Mouse (Mus musculus) mouse trophoblast stem cell (cell line): Measurements from ENCODE around the gene Retreg3.

Experiments used
- in situ Hi-C, 2 experiments: fragments of 300-500 bp; cut with MseI, MboI; formaldehyde crosslinking; loops; 2 replicates in 1 of 2; 3 replicates in 1 of 2; pipeline ENCODE4 v1.15.1; 2025

Retreg3 gene

DNA sequence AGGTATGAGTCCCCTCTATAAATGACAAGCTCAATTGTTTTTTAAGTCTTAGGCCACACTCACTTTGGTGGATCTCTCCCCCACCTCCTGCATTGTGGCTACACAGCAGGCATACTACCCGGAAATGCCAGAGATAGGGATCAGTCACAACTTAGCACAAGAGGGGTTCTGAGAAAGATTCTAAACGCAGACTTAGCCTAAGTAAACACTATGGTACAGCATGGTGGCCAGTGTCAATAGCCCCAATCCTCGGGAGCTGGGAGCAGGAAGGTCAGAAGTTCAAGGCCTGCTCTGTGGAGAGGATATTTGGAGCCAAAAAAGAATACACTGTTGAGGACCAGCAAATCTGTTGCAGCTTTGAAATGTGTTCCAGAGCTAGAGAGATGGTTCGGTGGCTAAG lies 1.6 kb downstream of the Retreg3 start:
- in situ Hi-C loops: no loop called here

DNA sequence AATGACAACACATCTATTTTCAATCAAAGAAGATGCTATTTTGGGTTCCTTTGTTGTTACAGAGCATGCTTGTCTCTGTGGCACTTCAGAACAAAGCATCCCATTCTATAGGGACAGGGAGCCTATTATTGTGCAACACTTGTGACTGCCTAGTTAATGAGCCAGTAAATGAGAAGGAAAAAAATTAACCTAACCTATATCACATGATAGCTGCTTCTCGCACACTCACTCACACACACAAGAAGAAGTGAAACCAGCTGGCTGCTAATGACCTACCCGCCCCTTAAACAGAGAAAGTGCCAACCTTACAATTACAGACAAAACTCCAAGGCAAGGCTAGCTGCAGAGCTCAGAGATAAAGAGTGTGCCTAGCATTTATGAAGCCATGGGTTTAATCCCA lies 4.1 kb downstream of the Retreg3 start:
- in situ Hi-C loops: no loop called here

DNA sequence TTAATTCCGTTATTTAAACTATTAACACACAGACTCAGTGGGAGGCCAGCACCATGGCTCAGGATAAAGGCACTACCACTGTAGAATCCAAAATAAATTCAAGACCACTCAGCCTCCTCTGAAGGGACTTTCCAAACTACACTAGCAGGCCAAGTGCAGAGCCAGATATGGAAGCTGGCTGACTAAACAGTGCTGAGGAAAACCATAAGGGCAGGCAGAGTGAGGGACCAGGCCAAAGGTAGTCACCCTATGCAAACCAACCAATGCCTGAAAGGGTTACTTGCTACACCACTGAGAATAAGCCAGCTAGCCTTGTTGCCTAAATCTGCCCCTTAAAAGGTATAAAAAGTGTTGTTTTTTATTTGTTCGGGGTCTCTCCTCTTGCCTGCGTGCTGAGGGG lies 7.5 kb downstream of the Retreg3 start:
- in situ Hi-C loops: no loop called here

DNA sequence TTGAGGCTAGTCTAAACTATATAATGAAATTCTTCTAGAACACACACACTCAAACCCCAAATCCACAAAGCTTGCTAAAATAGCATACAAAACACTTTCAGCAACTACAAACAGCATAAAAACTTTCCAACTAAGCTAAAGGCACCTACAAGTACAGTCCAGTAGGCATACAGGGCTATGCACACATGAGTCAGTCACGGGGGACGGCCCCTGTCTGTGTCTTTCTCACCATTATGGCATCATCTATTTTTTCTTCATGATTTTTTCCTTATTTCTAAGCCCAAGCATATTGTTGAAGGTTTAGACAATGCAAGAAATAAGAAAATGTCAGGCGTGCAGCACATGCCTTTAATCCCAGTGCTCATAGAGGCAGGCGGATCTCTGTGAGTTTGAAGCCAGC lies 8.5 kb downstream of the Retreg3 start:
- in situ Hi-C loops: no loop called here

DNA sequence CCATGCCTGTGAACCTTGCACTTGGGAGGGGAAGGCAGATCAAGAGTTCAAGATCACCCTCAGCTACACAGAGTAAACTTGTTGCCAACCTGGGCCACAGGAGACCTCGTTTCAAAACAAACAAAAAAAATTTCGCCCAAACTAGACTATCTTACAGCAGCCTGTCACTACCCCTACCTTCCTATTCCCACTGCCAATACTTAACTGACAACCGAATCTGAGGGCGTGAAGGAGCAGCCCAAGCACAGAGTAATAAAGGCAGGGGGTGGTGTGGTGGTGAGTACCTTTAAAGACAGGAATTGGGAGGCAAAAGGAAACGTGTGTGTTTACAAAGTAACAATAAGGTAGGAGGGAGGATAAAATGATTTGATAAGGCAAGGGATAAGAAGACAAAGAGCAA lies 9.0 kb downstream of the Retreg3 start:
- in situ Hi-C loops: no loop called here

DNA sequence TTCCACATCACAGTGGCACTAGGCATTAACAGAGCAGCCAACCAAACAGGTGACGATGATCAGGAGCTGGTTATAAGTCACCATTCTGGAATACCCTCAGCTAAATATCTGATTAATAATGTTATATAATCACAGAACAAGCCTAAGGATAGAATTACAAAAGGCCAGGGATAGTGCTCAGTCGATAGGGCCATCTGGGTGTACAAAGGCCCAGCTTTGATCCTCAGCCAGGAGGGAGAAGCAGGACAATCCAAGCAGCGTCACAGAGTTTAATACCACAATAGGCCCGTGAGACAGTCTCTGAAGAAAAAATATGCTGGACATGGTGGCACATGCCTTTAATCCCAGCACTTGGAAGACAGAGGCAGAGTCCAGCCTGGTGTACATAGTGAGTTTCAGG lies 10.3 kb downstream of the Retreg3 start:
- in situ Hi-C loops: no loop called here

DNA sequence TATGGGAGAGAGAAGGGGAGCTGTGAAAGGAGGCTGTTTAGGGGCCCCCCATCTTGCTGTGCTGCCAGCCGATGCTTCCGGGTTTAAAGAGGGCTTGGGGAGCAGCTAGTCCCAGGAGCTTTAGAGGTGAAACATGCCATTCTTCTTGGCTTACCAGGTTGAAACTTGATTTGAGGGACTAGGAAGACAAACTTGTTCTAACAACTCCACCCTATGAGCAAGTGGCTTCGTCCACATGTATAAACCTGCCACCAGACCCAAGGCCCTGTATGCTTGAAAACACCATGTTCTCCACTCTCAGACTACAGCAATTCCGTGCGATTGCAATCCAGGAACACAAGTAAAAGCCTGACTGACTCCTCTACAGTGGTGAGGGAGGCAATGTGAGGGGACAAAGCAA lies 16.7 kb downstream of the Retreg3 start:
- in situ Hi-C loops: no loop called here

DNA sequence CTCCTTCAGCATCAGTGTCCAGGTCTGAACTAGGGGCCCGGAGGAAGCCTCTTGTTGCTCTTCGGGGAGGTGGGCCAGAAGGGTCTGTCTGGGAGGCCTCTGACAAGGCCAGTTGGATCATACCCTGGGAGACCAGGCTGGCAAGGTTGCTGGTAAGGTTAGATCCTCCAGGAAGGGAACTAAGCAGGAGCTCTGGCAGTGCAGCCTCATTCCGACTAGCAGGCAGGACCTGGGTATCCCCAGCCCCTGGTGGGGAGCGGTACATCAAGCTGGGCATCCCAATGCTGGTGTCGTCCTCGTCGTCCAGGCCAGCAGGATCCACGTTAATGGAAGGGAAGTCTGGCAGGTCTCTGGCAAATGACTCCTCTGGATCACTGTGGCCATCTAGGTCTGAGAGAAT lies 21.5 kb downstream of the Retreg3 start:
- in situ Hi-C loops: no loop called here

DNA sequence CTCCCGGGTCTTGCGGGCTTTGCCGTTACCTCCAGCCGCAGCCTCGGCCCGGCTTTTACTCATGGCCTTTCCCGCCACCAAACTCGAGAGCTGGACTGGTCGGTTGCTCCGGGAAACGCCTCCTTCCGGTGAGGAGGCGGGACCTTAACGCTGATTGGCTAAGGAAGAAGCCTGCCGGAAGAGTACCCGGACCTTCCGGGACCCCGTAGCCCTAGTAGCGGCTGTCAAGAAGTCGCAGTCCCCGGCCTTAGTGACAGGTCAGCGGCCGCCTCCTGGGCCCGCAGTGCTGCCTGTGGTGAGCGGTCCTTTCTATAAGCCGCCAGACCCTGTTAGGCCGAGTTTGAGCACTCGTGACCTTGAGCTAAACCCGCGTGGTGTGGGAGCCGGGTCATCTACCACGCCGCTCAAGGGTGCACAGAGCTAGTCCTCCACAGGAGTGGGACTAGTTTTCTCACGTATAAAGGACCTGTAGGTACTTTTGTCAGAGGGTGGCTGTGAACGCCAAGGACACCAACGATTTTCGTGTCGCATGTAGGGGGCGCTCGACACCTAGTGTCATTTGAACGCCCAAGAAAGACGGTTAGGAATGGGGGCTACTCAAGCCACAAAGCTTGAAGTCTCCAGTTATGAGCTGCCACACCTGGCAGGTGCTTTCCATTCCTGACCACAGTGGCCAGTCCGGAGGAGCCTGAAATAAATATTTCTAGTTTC lies 24.2 kb downstream of the Retreg3 start, which contains the start of gene Psmc3ip:
Gene Psmc3ip (minus strand): TSS at position 123 of the 711 bp plus-strand sequence.
- in situ Hi-C loops: no loop called here

DNA sequence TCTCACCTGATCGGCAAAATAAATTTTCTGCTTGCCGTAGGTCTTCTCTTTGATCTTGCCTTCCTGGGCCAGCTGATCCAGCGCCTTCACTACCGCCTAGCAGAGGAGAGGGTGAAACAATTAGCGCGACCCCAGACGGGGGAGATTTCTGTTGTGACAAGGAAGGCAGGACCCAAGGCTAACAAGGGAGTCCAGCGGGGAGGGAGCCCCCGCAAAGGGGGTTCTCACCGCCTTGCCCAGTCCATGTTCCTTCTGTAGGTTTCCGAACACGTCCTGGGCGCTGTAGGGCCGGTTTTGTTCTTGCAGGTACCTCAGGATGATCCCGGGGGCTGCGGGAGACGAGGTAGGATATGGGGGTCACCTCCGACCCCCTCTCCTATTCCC lies 24.8 kb downstream of the Retreg3 start:
- in situ Hi-C loops: no loop called here

DNA sequence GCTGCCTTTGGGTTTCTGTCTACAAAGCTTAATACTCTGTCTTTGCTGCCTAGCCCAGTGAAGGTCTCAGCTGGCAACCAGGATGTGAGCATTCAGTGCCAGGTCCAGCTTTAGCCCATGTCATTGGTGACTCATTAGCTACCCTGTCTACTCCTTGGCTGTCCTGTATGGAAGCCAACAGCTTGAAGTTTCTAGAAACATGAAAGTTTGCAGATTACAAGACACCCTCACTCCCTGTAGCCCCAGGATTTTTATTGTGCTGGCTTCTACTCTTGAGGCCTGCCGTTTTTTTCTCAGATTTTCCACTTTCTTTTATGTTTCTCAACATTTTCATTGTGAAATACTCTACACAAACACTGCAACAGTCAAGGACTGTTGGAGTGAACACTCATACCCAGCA lies 29.8 kb downstream of the Retreg3 start:
- in situ Hi-C loops: no loop called here

DNA sequence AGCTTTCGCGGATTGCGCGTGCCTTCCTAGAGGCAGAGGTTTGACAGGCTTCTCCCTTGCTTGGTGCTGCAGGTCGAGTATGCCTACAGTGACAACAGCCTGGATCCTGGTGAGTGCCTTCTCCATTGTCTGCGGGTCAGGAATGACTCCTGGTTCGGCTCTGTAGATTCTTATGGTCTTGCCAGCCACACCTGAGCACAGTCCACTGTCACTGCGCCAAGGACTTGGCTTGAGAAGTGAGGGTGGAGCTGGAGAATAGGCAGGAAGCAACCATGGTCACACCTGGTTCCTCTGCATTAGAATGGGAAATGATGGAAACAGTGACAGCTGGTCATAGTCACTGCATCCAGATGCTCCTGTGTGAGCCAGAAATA lies 32.0 kb downstream of the Retreg3 start:
- in situ Hi-C loops: no loop called here

DNA sequence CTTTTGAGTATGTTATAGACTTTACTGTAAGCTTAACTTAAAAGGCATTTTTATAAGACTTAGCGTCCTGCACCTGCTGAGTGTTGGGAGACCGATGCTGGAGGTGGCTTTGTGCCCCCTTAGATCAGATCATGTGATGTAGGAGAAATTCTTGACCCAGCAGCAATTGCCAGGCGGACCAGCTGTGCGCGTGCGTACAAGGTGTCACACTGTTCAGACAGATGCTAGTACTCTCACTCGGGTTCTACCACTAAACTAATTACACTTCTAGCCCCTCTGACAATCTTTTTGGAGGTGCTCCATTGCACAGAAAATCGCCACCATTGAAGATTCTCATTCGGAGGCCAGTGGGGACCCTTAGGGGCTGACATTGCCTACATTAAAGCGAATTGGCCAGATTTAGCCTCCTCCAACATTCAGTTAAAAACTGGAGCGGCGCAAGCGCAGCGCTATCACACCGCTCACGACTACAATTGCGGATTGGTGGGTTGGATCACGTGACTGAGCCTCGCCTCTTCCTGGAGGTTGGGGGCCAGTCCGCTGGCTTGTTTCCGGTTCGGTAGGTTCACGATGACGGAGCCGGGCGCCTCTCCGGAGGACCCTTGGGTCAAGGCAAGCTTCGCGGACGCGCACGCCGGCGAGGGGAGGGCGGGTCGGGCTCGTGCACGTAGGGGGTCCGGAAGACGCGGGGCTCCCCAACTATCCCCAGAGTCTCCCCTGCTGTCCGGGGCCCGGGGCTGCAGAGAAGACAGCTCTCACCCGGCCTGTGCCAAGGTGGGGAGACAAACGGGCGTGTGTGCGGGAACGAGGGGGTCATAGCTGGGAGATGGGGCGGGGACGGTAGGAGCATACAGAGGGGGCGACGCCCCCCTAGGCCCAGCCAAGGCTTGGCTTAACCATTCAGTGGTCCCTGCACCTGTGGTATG lies 32.7 kb downstream of the Retreg3 start, which contains the start of gene Mlx:
Gene Mlx (plus strand): TSS at position 522 of the 926 bp plus-strand sequence.
- in situ Hi-C loops: no loop called here

DNA sequence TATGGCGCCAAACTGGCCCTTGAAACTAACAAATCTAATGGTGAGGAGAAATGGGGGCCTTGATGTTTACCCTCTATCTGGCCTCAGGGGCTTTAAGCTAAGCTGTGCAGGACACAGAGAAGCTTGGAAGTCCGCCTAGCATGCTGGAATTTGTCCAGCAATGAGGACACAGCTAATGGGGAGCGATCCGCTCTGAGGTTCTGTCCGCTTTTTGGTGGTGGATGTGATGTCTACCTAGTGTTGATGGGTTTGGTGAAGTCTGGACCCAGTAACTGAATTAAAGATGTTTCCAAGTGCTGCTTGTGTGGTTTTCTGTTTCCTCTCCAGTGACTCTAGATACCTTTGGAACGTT lies 33.4 kb downstream of the Retreg3 start:
- in situ Hi-C loops: no loop called here

DNA sequence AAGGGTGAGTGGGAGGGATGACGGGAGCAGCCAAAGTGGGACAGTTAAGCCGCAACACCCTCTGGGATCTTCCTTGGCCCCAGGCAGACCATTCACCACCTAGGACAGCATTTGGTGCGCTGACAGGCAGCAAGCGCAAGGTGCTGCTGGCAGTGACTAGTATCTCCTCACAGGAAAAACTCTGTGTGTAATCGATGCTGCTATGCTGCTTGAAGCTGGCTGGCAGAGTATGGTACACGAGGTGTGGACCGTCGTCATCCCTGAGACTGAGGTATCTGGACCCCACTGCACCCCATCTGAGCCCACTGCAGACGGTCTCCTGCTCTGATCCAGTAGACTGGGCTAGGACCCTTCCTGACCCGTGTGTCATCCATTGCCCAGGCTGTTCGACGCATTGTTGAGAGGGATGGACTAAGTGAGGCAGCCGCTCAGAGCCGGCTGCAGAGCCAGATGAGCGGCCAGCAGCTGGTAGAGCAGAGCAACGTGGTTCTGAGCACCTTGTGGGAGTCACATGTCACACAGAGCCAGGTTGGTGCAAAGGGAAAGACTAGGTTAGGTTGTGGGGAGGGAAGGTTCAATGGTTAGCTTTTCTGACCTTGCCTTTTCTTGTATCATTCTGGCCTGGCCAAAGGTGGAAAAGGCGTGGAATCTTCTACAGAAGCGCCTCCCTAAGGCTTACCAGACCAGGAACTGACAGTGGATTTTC lies 33.9 kb downstream of the Retreg3 start:
- in situ Hi-C loops: no loop called here

DNA sequence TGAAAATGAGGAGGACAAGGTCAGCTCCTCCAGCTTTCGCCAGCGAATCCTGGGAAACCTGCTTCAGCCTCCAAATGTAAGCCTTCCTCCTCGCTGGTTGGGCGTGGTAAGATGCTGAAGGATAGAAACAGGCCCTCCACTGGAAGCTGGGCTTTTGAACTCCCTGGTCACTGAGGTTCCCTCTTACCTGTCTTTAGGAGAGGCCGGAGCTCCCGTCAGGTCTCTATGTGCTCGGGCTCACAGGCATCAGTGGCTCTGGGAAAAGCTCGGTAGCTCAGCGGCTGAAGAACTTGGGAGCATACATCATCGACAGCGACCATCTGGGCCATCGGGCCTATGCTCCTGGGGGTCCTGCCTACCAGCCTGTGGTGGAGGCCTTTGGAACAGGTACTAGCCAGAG lies 34.9 kb downstream of the Retreg3 start:
- in situ Hi-C loops: no loop called here

DNA sequence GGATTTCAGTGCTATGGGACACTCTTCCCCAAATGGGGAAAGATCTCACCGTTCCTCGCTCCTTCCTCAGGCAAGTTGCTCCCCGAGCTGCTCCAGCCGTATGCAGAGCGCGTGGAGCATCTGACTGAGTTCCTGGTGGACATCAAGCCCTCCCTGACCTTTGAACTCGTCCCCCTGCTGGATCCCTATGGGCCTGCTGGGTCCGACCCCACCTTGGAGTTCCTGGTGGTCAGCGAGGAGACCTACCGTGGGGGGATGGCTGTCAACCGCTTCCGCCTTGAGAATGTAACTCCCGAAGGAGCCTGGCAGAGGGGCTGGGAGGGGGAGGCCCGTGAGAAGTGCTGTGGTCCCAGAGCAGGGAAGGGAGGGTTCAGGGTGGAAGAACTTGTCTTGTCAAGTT lies 35.4 kb downstream of the Retreg3 start:
- in situ Hi-C loops: no loop called here

DNA sequence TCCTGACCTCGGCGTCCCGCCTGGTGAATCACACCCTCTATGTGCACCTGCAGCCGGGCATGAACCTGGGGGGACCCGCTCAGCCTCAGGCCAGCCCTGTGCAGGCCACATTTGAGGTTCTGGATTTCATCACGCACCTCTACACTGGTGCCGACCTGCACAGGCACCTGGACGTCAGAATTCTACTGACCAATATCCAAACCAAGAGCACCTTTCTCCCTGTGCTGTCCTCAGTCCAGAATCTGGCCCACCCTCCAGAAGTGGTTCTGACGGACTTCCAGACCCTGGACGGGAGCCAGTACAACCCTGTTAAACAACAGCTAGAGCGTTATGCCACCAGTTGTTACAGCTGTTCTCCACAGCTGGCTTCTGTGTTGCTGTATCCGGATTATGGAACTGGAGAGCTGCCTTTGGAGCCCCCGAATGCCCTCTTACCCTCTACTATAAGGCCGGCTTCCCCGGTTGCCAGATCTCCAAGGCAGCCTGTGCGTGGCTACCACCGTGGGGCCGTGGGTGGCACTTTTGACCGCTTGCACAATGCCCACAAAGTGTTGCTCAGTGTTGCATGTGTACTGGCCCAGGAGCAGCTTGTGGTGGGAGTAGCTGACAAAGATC lies 36.5 kb downstream of the Retreg3 start:
- in situ Hi-C loops: no loop called here

DNA sequence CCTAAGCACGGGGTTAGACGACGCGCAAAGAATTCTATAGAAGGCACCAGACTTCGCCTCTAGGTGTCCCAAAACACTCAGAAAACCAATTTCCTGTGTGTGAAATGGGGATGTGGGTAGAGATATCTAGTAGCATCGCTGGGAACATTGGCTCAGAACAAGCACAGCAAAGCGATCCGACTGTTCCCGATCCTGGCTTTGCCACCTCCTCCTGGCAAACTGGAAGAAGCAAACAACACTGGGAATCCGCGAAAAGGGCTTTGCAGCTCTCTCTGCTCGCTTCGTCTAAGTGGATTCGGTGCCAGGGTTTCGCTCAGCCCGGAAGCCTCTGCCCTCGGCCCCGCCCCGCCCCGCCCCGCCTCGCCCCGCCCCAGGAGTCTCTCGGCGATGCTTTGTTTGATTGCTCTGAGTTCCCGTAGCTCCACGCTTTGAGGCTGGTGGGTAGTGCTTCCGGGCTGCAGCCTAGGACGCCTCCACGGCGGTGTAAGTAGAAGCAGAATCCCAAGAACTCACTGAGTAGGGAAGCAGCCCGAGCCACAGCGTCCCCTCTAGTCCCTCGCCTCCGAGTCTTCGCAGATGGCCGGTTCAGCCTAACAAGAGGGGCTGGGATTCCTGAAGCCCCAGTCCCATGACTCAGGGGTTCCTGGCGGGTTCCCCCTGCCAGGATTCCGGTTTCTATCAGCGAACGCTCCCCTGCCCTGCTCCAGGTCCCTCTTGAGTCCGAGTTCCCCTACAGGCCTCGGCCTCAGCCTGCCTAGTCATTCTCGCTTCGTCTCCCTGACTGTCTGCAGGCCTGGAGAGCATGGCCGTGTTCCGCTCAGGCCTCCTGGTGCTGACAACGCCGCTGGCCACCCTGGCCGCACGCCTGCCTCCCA lies 37.2 kb downstream of the Retreg3 start, which contains the start of gene Coasy:
Gene Coasy (plus strand): TSS at position 358 of the 875 bp plus-strand sequence.
- in situ Hi-C loops: no loop called here

DNA sequence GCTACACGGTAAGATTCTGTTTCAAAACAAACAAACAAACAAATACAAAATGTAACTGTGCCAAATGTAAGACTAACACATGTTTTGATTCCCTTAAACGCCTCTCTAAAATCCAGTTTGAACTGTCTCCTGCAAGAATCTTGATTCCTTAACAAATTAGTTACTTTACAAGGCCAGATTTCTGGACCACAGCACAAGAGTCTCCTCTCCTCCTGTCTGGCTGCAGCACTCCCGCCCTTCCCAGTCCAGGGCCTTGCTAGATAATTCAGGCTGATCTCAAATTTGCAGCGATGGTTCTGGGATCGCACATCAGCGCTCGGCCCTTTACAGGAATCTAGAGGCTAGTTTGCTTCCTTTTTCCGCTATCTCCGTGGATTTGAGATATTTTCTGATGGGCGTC lies 38.0 kb downstream of the Retreg3 start:
- in situ Hi-C loops: no loop called here

DNA sequence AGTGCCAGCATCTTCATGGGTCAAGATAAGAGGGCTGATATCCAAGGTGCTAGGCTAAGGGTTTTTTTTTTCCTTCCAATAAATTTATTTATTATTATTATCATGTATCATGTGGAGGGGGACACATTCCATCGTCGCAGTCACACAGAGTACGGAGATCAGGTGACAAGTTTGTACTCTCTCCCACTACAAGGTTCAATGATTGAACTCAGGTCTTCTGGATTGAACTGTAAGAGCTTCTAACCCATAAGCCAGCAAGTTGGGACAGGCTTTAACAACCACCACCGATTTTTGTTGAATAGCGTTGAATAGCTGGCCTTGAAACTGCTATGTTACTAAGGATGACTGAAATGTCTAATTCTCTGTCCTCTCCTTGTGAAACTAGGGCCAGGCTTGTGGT lies 39.3 kb downstream of the Retreg3 start:
- in situ Hi-C loops: no loop called here
